Mouse (Mus musculus): Measurements from ENCODE around the gene Asrgl1. TPM values are rescaled to one million over a fixed set of nuclear protein-coding genes. Genes with fewer than 3 reads are reported as not detected.

Asrgl1 gene
- total RNA-seq, 2 experiments from 2014 or later, result 115 to 139 TPM

DNA sequence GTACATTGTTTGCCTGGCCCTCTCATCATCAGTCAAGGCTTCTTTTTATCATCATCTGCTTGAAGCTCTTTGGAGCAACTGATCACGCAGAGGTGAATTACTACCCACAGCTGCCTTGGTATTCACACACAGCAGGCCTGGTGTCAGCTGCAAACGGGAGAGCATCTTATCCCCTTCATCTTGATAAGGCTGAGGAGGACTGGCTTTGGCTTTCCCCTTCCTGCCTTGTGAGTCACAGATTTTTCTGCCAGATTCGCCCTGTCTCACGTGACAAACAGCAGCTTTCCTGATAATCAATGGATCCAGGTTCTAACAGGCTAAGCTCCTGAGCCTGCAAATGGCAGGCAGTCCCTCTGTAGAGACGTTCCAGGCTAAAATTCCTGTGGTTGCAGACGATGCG is 55.5 kb downstream of the Asrgl1 start:
- Histone ChIP-seq H3K4me3 (no peak overlapping the region), H3K27ac (no peak overlapping the region)
- intact Hi-C loops (cut with DNase I), result no loop called here
- no peak for TF ChIP-seq CTCF (IDR thresholded peaks at IDR 0.05)
- DNase-seq (ENCODE audit: extremely low spot score in 1 of 2, low spot score in 2 of 2), result no peak

DNA sequence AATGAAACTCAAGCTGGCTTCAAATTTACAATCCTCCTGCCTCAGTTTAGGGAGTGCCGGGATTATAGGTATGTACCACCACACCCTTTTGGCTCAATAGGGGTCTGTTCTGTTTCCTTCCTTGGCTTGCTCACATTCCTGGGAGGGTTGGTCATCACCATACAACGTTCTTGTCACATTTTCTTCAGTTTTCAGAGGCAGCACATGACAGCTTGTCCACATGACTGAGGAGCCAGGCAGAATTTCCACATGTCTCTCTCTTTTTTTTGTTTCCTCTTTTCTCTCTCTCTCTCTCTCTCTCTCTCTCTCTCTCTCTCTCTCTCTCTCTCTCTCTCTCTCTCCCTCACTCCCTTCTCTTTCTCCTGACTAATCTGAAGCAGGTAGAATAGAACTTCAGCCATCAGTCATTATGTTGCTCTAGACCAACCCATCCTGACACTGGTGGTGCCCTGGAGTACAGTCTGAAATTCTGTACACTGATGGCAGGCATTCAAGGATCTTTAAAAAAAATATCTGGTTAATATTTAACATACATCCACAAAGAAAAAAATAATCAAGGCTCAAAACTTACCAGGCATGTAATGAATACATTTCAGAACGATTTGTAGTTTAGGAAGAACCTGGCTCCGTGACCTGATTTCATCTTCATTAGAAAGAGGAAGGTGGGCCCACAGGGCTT is 58.3 kb downstream of the Asrgl1 start:
- Histone ChIP-seq H3K4me3 (no peak overlapping the region), H3K27ac (0 out of 2 replicates have a peak overlapping the region, but pooled peaks have one; percentile 28)
- intact Hi-C loops (cut with DNase I), result no loop called here
- no peak for DNase-seq (ENCODE audit: extremely low spot score in 1 of 2, low spot score in 2 of 2)
- no peak for TF ChIP-seq CTCF (IDR thresholded peaks at IDR 0.05)

DNA sequence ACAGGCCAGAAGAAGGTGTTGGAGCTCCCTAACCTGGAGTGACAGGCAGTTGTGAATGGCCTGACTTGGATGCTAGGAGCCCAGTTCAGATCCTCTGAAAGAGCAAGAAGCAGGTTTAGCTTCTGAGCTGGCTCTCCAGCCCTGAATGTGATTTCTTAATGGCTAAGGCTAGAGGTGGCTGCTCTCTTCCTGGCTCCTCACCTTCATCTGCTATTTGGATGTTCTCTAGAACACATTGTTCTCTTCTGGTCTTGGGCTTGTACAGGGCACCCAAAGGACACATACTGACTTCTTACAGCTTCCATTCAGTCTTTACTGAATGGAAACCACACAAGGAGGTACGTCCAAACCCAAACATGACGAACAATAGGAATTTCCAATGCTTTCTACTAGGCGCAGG is 59.4 kb downstream of the Asrgl1 start:
- Histone ChIP-seq H3K27ac (peak overlapping the region; percentile 54; the same call in 1 of the 2 replicates), H3K4me3 (no peak overlapping the region)
- no peak for DNase-seq (ENCODE audit: extremely low spot score in 1 of 2, low spot score in 2 of 2)
- intact Hi-C loops (cut with DNase I), result no loop called here
- TF ChIP-seq CTCF (IDR thresholded peaks at IDR 0.05), result no peak

DNA sequence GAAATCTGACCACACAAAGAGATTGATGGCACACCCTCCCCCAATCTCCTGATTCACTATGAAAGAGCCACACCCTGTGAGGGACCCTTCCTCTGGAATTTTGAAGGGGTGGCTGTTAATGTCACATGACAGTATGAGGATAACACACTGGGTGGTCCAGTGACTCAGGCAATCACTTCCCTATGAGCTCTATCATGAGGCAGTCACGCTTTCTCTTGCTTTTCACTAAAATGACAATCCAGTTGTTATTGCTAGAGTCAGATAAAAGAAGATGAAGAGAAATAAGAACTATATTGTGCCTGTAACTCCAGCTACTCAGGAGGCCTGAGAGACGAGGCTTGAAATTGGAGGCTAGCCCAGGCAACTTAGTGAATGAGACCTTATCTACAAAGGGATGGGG is 59.9 kb downstream of the Asrgl1 start:
- Histone ChIP-seq H3K4me3 (no peak overlapping the region), H3K27ac (peak overlapping the region; percentile 54; the same call in 1 of the 2 replicates)
- intact Hi-C loops (cut with DNase I), result loop anchor here (2.0 kb wide), 1 partner anchor 77 kb away; no protein-coding TSS in a partner anchor
- no peak for DNase-seq (ENCODE audit: extremely low spot score in 1 of 2, low spot score in 2 of 2)
- no peak for TF ChIP-seq CTCF (IDR thresholded peaks at IDR 0.05)

DNA sequence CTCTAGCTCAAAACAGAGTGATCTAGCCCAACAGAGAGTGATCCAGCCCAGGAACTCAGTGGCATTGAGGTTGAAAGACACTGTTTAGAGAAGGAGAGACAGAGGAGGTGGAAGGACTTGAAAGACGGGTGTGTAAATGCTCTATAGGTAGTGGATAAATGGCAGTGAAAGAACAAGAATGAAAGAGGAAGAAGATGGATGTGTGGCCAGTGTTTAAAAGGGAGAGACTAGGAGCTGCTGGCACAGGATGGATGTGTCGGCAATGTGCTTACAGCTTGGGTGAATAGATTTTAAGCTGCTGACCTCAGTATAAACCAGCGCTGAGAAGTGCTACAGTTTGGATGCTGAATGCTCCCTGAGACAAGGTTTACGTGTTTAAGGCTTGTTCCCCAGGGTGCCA is 61.0 kb downstream of the Asrgl1 start:
- no peak overlapping the region for H3K4me3 ChIP-seq
- TF ChIP-seq CTCF (IDR thresholded peaks at IDR 0.05), result no peak
- no peak for DNase-seq (ENCODE audit: extremely low spot score in 1 of 2, low spot score in 2 of 2)
- no peak overlapping the region for H3K27ac ChIP-seq
- intact Hi-C loops (cut with DNase I), result loop anchor here (2.0 kb wide), 1 partner anchor 76 kb away; no protein-coding TSS in a partner anchor

DNA sequence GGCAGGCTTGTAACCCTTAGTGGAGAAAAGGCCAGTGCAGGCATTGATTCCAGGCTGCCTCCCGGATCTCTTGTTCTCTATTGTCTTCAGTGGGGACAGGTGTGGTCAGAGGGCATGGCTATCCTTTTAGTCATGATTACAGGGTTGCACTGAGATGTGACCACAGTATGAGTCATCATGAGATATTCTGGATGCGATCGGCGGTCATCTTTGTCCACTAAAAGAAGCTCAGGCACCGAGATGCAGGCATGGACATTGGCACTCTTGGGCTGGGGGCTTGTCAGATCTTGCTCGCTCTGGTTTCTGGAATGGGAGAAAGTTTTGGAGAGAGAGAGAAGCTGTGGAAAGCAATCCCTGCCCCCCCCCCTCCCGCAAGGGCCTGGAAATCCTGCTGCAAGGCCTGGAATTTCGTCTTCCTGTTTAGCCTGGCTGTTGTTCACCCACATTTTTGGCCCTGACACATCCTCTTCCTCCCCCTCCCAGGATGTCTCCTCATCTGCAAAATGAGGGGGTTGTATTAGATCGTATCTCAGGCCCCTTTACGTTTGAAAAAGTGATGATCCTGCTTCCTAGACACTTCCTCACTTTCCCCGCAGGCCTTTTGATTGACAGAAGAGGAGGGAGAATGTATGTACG is 61.5 kb downstream of the Asrgl1 start:
- no peak overlapping the region for H3K27ac ChIP-seq
- H3K4me3 ChIP-seq, result no peak overlapping the region
- no peak for TF ChIP-seq CTCF (IDR thresholded peaks at IDR 0.05)
- DNase-seq (ENCODE audit: extremely low spot score in 1 of 2, low spot score in 2 of 2), result no peak
- intact Hi-C loops (cut with DNase I), result loop anchor here (2.0 kb wide), 1 partner anchor 75 kb away; no protein-coding TSS in a partner anchor

DNA sequence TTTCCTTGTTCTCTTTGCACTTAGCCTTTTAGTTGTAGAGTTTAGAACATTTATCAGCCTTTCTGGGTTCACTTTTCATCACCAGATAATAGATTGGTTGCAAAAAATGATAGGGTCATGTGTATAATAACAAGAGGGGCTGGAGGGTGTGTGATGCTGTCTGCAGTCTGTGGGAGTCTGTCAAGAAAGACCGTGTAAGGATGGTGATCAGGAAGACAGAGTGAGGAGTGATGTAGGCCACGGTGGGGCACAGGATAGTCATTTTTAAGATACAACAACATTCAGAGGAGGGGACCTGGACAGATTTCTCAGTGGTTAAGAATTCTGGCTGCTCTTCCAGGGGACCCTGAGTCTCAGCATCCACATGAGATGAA is 63.3 kb downstream of the Asrgl1 start:
- intact Hi-C loops (cut with DNase I), result no loop called here
- no peak for TF ChIP-seq CTCF (IDR thresholded peaks at IDR 0.05)
- peak overlapping the region; percentile 22; the same call in 1 of the 2 replicates for H3K27ac ChIP-seq

DNA sequence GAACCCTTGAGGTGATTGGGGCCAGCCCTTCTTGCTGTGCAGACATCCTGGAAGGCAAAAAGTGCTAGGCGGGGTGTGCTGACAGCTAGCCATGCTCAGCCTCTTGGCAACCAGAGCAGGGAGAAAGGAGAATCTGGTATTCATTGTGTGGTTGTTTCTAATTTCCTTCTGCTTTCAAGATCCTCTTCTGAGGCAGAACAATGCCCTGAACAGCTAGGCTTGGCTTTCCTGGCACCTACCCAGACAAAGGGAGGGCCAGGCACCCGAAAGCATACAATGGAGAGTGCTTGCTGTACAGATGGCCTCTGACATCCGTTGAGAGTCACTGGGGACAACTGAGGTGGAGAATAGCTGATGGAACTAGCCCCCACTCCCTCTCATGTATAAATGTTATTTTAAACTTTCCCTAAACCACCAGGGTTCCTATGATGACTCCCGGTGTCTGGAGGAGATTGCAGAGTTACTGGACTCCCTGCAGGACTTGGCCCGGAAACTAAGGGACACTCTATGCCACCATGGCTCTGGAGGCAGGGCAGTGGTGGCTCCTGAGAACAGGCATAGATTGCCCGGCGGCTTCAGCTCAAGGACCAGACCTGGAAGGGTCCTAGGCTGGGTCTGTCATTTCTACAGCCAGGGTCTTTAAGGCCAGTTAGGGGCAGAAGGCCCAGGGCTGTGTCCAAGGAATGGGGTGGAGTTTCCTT is 63.8 kb downstream of the Asrgl1 start:
- no peak for TF ChIP-seq CTCF (IDR thresholded peaks at IDR 0.05)
- intact Hi-C loops (cut with DNase I), result no loop called here
- DNase-seq (ENCODE audit: extremely low spot score in 1 of 2, low spot score in 2 of 2), result peak in 1 of 2 experiments; percentile 28
- Histone ChIP-seq H3K27ac (peak overlapping the region; percentile 22; the same call in 1 of the 2 replicates), H3K4me3 (no peak overlapping the region)

More for the DNA sequence above, 63.3 kb downstream of the Asrgl1 start:
- no peak overlapping the region for H3K4me3 ChIP-seq
- no peak for DNase-seq (ENCODE audit: extremely low spot score in 1 of 2, low spot score in 2 of 2)

DNA sequence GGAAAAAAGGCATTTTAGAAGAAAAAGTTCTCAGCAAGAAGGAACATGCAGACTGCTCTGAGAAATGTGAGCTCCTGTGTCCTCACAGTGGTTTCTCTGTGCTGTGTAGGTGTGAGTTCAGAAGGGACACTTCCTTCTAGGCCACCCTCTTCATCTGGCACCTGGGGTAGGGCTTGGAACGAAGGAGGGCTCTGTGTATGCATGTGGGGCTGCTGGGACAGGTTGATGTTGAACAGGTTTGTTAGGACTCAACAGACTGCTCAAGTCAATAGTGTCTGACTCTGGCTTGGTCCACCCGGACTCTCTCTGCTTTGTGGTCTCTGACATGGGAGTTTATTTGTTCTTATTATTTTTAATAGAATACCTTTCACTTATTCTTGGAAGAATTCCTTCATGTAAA is 65.1 kb downstream of the Asrgl1 start:
- H3K27ac ChIP-seq, result no peak overlapping the region
- intact Hi-C loops (cut with DNase I), result no loop called here

DNA sequence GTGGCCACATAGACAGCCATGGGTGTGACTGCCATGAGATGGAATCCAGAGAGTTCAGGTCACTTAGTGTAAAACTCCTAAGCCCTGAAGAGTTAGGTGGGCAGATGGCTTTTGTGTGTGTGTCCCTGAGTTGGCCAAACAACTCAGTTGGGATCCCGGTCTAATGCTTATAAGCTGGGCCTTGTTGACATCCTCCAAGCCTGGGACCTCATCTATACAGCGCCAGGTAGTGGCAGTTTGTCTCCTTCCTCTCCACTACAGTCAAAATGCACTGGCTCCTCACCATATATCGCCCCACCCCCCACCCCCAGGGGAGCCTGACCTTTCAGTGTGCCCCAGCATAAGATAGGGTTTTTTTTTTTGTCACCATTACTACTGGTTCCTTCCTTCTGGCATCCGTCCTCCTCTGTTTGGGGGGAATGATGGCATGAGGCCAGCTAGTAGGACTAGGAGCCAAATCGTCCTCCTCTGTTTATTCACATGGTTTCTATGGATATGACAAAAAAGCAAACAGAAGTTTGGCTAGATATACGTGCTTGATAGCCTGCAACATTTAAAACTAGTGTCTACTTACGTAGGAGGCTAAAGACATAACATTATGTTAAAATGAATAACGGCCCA is 65.6 kb downstream of the Asrgl1 start:
- peak in 1 of 2 experiments; percentile 25 for DNase-seq (ENCODE audit: extremely low spot score in 1 of 2, low spot score in 2 of 2)
- no peak for TF ChIP-seq CTCF (IDR thresholded peaks at IDR 0.05)
- Histone ChIP-seq H3K4me3 (no peak overlapping the region), H3K27ac (no peak overlapping the region)
- intact Hi-C loops (cut with DNase I), result no loop called here

More for the DNA sequence above, 65.1 kb downstream of the Asrgl1 start:
- TF ChIP-seq CTCF (IDR thresholded peaks at IDR 0.05), result no peak
- no peak overlapping the region for H3K4me3 ChIP-seq
- DNase-seq (ENCODE audit: extremely low spot score in 1 of 2, low spot score in 2 of 2), result no peak

DNA sequence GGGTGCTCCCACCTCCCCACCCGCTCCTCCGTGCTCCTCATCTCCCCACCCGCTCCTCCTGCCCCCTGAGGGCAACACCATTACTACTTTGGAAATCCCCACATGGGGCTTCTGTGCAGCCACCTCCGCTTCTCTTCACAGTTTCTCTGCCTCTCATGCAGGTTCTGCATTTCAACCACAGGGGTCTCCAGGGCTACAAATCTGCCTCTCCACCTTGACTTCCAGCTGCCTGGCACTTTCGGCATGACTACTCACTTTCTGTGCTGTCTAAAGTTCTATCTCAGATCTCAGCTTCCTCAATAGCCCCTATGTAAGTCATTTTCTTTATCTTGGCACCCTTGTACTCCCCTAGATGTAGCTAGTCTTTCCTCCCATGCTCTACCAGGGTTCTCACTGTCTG is 68.1 kb downstream of the Asrgl1 start:
- no peak for TF ChIP-seq CTCF (IDR thresholded peaks at IDR 0.05)
- Histone ChIP-seq H3K27ac (no peak overlapping the region), H3K4me3 (no peak overlapping the region)
- DNase-seq (ENCODE audit: extremely low spot score in 1 of 2, low spot score in 2 of 2), result no peak
- intact Hi-C loops (cut with DNase I), result no loop called here
